Mouse (Mus musculus) kidney, postnatal 0 days (tissue): Measurements from ENCODE around the gene Fbxo10. TPM values are rescaled to one million over a fixed set of nuclear protein-coding genes. Genes with fewer than 3 reads are reported as not detected.

ENCODE experiments used
- ATAC-seq: fragments of 200-750 bp; cut with Nextera tagmentation; replicated peaks from 2 replicates; pipeline ENCODE4 v1.8.0; 2017; ENCODE audit warnings: low read depth, moderate number of reproducible peaks, moderate TSS enrichment, moderate library complexity; ENCODE audit not compliant: low FRiP score
- DNase-seq: peaks from one replicate; pipeline ENCODE4 v3.0.0-alpha.2; 2016; ENCODE audit warnings: low spot score
- H3K27ac ChIP-seq: fragments of 300-500 bp; sonication (generic); 2 replicates; pipeline ENCODE4 v1.5.1; 2014; ENCODE audit warnings: mild to moderate bottlenecking
- H3K27me3 ChIP-seq: fragments of 300-500 bp; sonication (generic); 2 replicates; pipeline ENCODE4 v1.6.1; 2014; ENCODE audit warnings: low read length, mixed read lengths; ENCODE audit not compliant: insufficient read depth
- H3K36me3 ChIP-seq: fragments of 300-500 bp; sonication (generic); 2 replicates; pipeline ENCODE4 v1.6.1; 2014; ENCODE audit warnings: low read length, mixed read lengths; ENCODE audit not compliant: insufficient read depth
- H3K4me1 ChIP-seq: fragments of 300-500 bp; sonication (generic); replicated peaks from 2 replicates; pipeline ENCODE4 v1.6.1; 2014; ENCODE audit warnings: antibody characterized with exemption, low read length, mixed read lengths; ENCODE audit not compliant: insufficient read depth
- H3K4me2 ChIP-seq: fragments of 300-500 bp; sonication (generic); 2 replicates; pipeline ENCODE4 v1.6.1; 2014; ENCODE audit warnings: mild to moderate bottlenecking, low read length, moderate library complexity, mixed read lengths
- H3K4me3 ChIP-seq: fragments of 300-500 bp; sonication (generic); replicated peaks from 2 replicates; pipeline ENCODE4 v1.5.1; 2014; ENCODE audit warnings: low read depth, low read length
- H3K9ac ChIP-seq: fragments of 300-500 bp; sonication (generic); 2 replicates; pipeline ENCODE4 v1.6.1; 2014; ENCODE audit warnings: low read depth, low read length
- H3K9me3 ChIP-seq: fragments of 300-500 bp; sonication (generic); replicated peaks from 2 replicates; pipeline ENCODE4 v1.6.1; 2016; ENCODE audit warnings: low read length, inconsistent platforms, mixed read lengths
- CTCF ChIP-seq: IDR thresholded peaks from 2 replicates; pipeline ENCODE4 v1.5.1; 2016; ENCODE audit warnings: antibody characterized with exemption, low read depth, mild to moderate bottlenecking, moderate library complexity
- WGBS: fragments of 180-500 bp; shearing (Covaris S2); extraction: QIAGEN DNeasy Blood & Tissue Kit; methylation state at CpG from one replicate; pipeline ENCODE4 v1.1.7; 2014; 5-methylcytosine and 5-hydroxymethylcytosine counted together
- polyA plus RNA-seq: library from polyadenylated mRNA; unstranded; fragments of >200 nt; fragmentation: Nextera tagmentation; extraction: Ambion mirVana; gene quantifications from 2 replicates; pipeline ENCODE4 v1.2.1, GENCODE M21; 2015

The Fbxo10 gene
- polyA plus RNA-seq, 1 experiment from 2014 or later, result 10.7 TPM

GRCm38 (mm10) chr4:45012105-45012975, 72.1 kb downstream of the Fbxo10 start, which contains the start of gene Zbtb5:
Gene Zbtb5 (minus strand): TSS chr4:45012412.
- Histone ChIP-seq H3K27me3 (no peaks in the 10 kb centered on the region), H3K4me1 (peaks cover 11% of the 10 kb centered on the region), H3K27ac (peak within 1 kb of the TSS; percentile 97), H3K9me3 (no peaks in the 10 kb centered on the region), H3K36me3 (no peaks in the 10 kb centered on the region), H3K9ac (peak within 1 kb of the TSS; percentile 78), H3K4me3 (peak within 1 kb of the TSS; percentile 64), H3K4me2 (peak within 1 kb of the TSS; percentile 67)
- ATAC-seq (peak; percentile 99), DNase-seq (peak; percentile 100)
- no peak for TF ChIP-seq CTCF
- under 1% methylated on average over 51 of the region's 63 CpGs for WGBS

DNA sequence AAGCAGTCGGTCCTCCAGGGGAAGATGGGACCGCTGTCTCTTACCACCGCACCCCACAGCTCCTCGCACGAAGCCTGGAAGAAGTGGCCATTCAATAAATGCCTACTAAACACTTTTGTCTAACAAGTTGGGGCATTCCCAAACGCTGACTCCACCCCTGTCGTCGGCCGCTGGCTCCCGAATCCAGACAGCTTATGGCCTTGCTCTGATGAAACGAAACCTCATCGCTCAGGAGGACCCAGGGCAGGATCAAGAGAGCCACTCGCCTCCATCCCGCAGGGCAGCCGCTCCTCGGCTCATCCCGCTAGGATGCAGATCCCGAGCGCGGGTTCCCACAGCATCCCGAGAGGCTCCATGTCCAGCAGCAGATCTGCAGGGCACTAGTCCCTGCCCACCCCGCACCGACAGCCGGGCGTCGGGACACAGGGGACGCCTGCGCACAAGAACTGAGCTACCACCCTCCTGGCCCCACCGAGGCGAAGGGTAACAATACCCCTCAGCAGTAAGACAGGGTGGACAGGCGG, 72.8 kb downstream of the Fbxo10 start:
- peak; percentile 77 for DNase-seq
- peak overlapping the region; percentile 97 for H3K27ac ChIP-seq
- ATAC-seq, result peak; percentile 65
- H3K4me1 ChIP-seq, result peaks cover 11% of the 10 kb centered on the region
- no peak for TF ChIP-seq CTCF
- H3K4me2 ChIP-seq, result peak overlapping the region; percentile 67
- no peaks in the 10 kb centered on the region for H3K9me3 ChIP-seq
- H3K27me3 ChIP-seq, result no peaks in the 10 kb centered on the region
- peak overlapping the region; percentile 78 for H3K9ac ChIP-seq
- no peaks in the 10 kb centered on the region for H3K36me3 ChIP-seq
- H3K4me3 ChIP-seq, result peak overlapping the region; percentile 64
- WGBS, result 0% methylated on average over 31 of the region's 31 CpGs

- peak overlapping the region; percentile 78 for H3K9ac ChIP-seq
- peak overlapping the region; percentile 64 for H3K4me3 ChIP-seq
- ATAC-seq, result no peak
- no peaks in the 10 kb centered on the region for H3K27me3 ChIP-seq
- H3K9me3 ChIP-seq, result no peaks in the 10 kb centered on the region
- DNase-seq, result peak; percentile 15
- WGBS, result 9% methylated on average over 11 of the region's 11 CpGs
- H3K36me3 ChIP-seq, result no peaks in the 10 kb centered on the region
- peak overlapping the region; percentile 97 for H3K27ac ChIP-seq
- peak overlapping the region; percentile 67 for H3K4me2 ChIP-seq
- no peak for TF ChIP-seq CTCF
- H3K4me1 ChIP-seq, result peaks cover 11% of the 10 kb centered on the region
Observed at GRCm38 (mm10) chr4:45010806-45011415, 73.5 kb downstream of the Fbxo10 start.

GRCm38 (mm10) chr4:45005452-45005851, 79.0 kb downstream of the Fbxo10 start:
- Histone ChIP-seq H3K4me2 (no peak overlapping the region), H3K4me3 (no peak overlapping the region), H3K9ac (no peak overlapping the region), H3K27me3 (no peaks in the 10 kb centered on the region), H3K27ac (no peak overlapping the region), H3K9me3 (no peaks in the 10 kb centered on the region), H3K4me1 (peaks cover 4% of the 10 kb centered on the region; the same call in 1 of the 2 replicates), H3K36me3 (no peaks in the 10 kb centered on the region)
- DNase-seq (peak; percentile 11), ATAC-seq (no peak)
- 73% methylated on average over 3 of the region's 3 CpGs for WGBS
- TF ChIP-seq CTCF, result no peak

- Histone ChIP-seq H3K27me3 (no peaks in the 10 kb centered on the region), H3K9ac (no peak overlapping the region), H3K9me3 (no peaks in the 10 kb centered on the region), H3K4me1 (no peaks in the 10 kb centered on the region), H3K36me3 (no peaks in the 10 kb centered on the region; the same call in 1 of the 2 replicates), H3K27ac (no peak overlapping the region), H3K4me2 (no peak overlapping the region), H3K4me3 (no peak overlapping the region)
- no peak for ATAC-seq
- WGBS, result 85% methylated on average over 6 of the region's 6 CpGs
- TF ChIP-seq CTCF, result no peak
- DNase-seq, result no peak
Observed at GRCm38 (mm10) chr4:45000001-45000400, 84.4 kb downstream of the Fbxo10 start.

- H3K9me3 ChIP-seq, result no peaks in the 10 kb centered on the region
- H3K27me3 ChIP-seq, result no peaks in the 10 kb centered on the region
- no peak for TF ChIP-seq CTCF
- H3K9ac ChIP-seq, result no peak overlapping the region
- no peak overlapping the region for H3K4me2 ChIP-seq
- H3K36me3 ChIP-seq, result no peaks in the 10 kb centered on the region; the same call in 1 of the 2 replicates
- DNase-seq, result no peak
- WGBS, result 69% methylated on average over 3 of the region's 3 CpGs
- H3K4me1 ChIP-seq, result no peaks in the 10 kb centered on the region
- no peak overlapping the region for H3K4me3 ChIP-seq
- H3K27ac ChIP-seq, result no peak overlapping the region
- no peak for ATAC-seq
Observed at GRCm38 (mm10) chr4:44998071-44998470, 86.3 kb downstream of the Fbxo10 start.
